Mouse (Mus musculus): ENCODE results near the gene Atxn10.
"Not testable (repeated sequence)": the region's sequence is repeated elsewhere in the genome, so short reads cannot be mapped to it uniquely, and the experiment has no call there.

Gene Atxn10

GRCm38 (mm10) chr15:85335671-85336300 is at the start of gene Atxn10:
TSS of gene Atxn10 (plus strand) at chr15:85336245.
- DNase-seq (ENCODE audit: low read depth, low spot score) = peak; percentile 10

GRCm38 (mm10) chr15:85294632-85295031 is 41.4 kb upstream of the Atxn10 start:
- no peak for DNase-seq (ENCODE audit: low read depth, low spot score)

GRCm38 (mm10) chr15:85295544-85295943 is 40.5 kb upstream of the Atxn10 start:
- no peak for DNase-seq (ENCODE audit: low read depth, low spot score)

- no peak for DNase-seq (ENCODE audit: low read depth, low spot score)
Measured at GRCm38 (mm10) chr15:85295977-85296376, 40.1 kb upstream of the Atxn10 start.

GRCm38 (mm10) chr15:85296538-85296937 is 39.5 kb upstream of the Atxn10 start:
- no peak for DNase-seq (ENCODE audit: low read depth, low spot score)

GRCm38 (mm10) chr15:85298167-85298781 is 37.8 kb upstream of the Atxn10 start:
- DNase-seq (ENCODE audit: low read depth, low spot score) = no peak

GRCm38 (mm10) chr15:85298946-85299345 is 37.1 kb upstream of the Atxn10 start:
- no peak for DNase-seq (ENCODE audit: low read depth, low spot score)

GRCm38 (mm10) chr15:85303241-85303640 is 32.8 kb upstream of the Atxn10 start:
- DNase-seq (ENCODE audit: low read depth, low spot score) = no peak

GRCm38 (mm10) chr15:85303976-85304375 is 32.1 kb upstream of the Atxn10 start:
- no peak for DNase-seq (ENCODE audit: low read depth, low spot score)

GRCm38 (mm10) chr15:85307061-85307660 is 28.9 kb upstream of the Atxn10 start:
- DNase-seq (ENCODE audit: low read depth, low spot score) = no peak

- DNase-seq (ENCODE audit: low read depth, low spot score) = no peak
Measured at GRCm38 (mm10) chr15:85311058-85311657, 24.9 kb upstream of the Atxn10 start.

GRCm38 (mm10) chr15:85315378-85316025 is 20.5 kb upstream of the Atxn10 start:
- peak; percentile 58 for DNase-seq (ENCODE audit: low read depth, low spot score)

- no peak for DNase-seq (ENCODE audit: low read depth, low spot score)
Measured at GRCm38 (mm10) chr15:85316342-85317140, 19.5 kb upstream of the Atxn10 start.

- DNase-seq (ENCODE audit: low read depth, low spot score) = no peak
Measured at GRCm38 (mm10) chr15:85319924-85320668, 15.9 kb upstream of the Atxn10 start.

- DNase-seq (ENCODE audit: low read depth, low spot score) = no peak
Measured at GRCm38 (mm10) chr15:85323214-85323613, 12.8 kb upstream of the Atxn10 start.

- no peak for DNase-seq (ENCODE audit: low read depth, low spot score)
Measured at GRCm38 (mm10) chr15:85324426-85324825, 11.6 kb upstream of the Atxn10 start.

- DNase-seq (ENCODE audit: low read depth, low spot score) = peak; percentile 51
Measured at GRCm38 (mm10) chr15:85327808-85328207, 8.2 kb upstream of the Atxn10 start.

GRCm38 (mm10) chr15:85328455-85328854 is 7.6 kb upstream of the Atxn10 start:
- DNase-seq (ENCODE audit: low read depth, low spot score) = peak; percentile 43

- DNase-seq (ENCODE audit: low read depth, low spot score) = no peak
Measured at GRCm38 (mm10) chr15:85329096-85329495, 6.9 kb upstream of the Atxn10 start.

GRCm38 (mm10) chr15:85330024-85330423 is 6.0 kb upstream of the Atxn10 start:
- DNase-seq (ENCODE audit: low read depth, low spot score) = no peak

- not testable (repeated sequence) for DNase-seq (ENCODE audit: low read depth, low spot score)
Measured at GRCm38 (mm10) chr15:85333511-85333910, 2.5 kb upstream of the Atxn10 start.
